Mouse (Mus musculus) kidney, postnatal 36 days (tissue): ENCODE measurements around the gene Cdk5.

Source experiments
- DNase-seq, 2 experiments: peaks; one replicate each; pipeline ENCODE4 v3.0.0; 2021 to 2022; ENCODE audit warnings: mixed read lengths in 2 of 2

The Cdk5 gene

DNA sequence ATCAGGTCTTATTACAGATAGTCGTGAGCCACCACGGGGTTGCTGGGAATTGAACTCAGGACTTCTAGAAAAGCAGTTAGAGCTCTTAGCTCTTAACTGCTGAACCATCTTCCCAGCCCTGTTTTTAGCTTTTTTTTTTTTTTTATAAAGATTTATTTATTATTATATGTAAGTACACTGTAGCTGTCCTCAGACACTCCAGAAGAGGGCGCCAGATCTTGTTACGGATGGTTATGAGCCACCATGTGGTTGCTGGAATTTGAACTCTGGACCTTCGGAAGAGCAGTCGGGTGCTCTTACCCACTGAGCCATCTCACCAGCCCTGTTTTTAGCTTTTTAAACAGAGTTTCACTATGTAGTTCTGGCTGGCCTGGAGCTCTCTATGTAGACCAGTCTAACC is 27.1 kb downstream of the Cdk5 start:
- DNase-seq, result peak in 1 of 2 experiments; percentile 25

DNA sequence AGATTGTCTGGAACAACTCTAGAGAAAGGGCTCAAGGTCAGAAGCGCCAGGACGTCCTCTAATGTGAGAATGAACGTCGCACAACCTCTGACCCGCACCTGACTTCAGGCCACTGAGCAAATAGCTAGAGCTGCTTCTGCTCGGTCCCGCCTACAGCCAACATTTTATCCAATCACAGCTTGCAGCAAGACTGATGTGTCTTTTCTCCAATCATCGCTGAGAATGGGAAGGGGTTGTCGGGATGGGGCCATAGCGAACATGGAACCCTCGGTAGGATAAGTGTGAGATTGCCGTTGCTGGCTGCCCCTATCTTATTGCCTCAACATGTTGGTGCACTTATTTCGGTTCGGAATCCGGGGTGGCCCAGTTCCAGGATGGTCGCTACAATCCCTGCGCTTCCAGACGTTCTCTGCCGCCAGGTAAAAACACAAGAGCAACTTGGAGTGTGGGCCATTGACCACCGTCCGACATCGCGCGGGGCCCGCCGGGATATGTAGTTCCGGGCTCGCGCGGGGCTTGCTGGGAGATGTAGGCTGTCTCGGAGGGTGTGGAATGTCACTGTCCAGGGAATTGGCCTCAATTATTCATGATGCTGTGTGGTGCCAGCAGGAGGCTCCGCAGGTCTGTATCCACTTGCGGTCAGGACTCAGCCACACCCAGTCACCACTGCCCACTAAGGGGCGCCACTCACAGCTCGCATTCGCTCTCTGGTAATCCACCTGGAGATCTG is 29.0 kb downstream of the Cdk5 start:
- DNase-seq, result peak; percentile 97 to 98

DNA sequence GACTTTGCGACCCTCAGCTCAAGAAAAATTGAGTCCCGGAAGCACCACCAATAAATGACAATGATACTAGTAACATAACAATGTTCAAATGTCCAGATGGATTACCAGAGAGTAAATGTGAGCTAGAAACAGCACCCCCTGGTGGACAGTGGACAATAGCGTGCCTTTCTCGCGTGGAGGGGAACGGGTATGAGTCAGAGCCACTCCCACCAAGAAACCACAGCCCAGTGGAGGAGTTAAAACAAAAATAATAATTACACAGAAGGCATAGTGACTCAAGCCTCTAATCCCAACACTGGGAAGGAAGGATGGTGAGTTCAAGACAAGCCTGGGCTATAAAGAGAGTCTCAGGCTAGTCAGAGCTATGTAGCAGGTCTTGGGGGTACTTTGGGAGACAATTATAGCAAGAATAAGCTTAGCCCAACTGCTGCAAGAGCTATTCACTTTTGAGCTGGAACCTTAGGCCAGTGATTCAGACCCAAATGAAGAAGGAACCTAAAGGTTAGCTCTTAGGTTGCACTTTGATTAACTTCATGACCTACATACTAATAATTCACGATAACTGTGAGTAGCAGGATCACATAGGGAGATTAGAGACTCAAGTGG is 29.8 kb downstream of the Cdk5 start, which contains the start of gene Abcb8:
Gene Abcb8 (plus strand): TSS at position 272 of the 606 bp plus-strand sequence.
- DNase-seq, result peak; percentile 85 to 92

DNA sequence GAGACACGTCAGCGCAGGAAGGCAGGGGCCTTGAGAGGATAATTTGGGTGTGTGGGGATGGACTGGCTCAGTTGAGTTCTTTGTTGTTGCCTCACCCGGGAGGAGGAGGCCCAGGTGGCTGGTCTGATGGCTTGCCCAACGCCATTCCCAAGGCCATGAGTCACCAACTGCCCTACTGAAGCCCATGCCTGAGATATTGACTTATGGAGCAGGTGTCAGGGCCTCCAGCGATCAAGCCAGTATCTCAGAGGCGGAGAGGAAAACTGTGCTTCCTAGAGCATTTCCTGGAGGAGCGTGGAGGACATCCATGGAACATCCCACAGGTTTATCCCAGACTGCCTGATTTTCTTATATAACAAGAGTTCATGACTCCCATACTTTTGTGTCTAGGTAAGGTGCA is 30.6 kb downstream of the Cdk5 start:
- DNase-seq, result no peak

DNA sequence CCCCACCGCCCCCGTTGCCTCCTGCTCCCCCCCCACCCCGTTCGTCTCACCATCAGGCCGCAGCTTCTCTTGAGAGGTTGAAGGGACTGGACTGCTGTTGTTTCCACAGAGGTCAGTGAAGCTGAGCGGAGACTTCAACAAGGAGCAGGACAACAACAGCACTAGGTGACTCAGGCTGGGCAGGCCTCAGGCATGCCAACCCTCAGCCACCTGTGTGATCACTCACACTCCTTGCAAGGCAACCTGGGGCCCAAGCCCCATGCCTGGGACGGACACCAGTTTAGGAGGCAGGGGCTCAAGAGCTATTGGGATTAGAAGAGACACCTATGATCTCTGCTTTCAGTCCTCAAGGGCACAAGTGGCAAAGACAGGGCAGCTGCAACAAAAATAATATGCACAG is 31.5 kb downstream of the Cdk5 start, which contains the start of gene Atg9b:
Gene Atg9b (minus strand): TSS at position 280 of the 400 bp plus-strand sequence.
- DNase-seq, result no peak

DNA sequence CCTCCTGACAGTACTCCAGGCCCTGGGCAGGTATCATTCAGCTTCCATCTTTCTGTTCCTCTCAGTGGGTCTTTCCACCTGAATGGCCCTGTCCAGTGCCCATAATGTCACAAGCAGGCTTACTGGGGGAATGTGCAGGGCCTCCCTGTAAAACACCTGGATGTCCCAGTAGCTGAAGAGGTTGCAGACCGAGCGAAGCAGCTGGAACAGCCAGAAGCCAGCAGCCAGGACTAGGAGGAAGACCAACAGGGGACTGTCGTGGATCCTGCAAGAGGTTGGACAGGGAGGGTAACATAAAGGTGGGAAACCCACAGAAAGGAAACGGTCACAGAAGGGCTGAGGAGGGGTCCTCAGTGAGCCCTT is 33.7 kb downstream of the Cdk5 start:
- DNase-seq, result no peak

DNA sequence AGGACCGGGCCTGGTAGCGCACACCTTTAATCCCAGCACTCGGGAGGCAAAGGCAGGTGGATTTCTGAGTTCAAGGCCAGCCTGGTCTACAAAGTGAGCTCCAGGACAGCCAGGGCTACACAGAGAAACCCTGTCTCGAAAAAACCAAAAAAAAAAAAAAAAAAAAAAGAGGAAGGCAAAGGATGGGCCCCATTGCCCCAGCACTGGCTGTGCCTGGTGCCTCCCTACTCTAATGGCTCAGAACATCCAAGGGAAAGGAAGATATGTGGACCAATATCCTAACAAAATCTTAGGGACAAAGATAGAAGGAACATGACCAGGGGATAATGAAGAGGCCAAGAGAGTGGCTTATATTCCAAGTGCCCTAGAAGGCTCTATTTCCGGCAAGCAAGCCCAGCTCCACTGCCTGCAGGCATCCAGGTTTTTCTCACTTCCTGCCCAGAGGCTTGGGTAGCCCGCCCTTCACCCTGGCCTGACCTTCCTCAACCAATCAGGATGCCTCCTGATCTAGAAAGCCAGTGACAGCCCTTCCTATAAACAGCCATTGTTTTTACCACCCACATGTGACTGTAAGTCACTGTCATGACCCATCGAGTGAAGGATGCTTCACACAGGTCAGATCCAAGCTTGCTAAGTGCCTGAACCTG is 34.2 kb downstream of the Cdk5 start:
- DNase-seq, result peak; percentile 43 to 46

DNA sequence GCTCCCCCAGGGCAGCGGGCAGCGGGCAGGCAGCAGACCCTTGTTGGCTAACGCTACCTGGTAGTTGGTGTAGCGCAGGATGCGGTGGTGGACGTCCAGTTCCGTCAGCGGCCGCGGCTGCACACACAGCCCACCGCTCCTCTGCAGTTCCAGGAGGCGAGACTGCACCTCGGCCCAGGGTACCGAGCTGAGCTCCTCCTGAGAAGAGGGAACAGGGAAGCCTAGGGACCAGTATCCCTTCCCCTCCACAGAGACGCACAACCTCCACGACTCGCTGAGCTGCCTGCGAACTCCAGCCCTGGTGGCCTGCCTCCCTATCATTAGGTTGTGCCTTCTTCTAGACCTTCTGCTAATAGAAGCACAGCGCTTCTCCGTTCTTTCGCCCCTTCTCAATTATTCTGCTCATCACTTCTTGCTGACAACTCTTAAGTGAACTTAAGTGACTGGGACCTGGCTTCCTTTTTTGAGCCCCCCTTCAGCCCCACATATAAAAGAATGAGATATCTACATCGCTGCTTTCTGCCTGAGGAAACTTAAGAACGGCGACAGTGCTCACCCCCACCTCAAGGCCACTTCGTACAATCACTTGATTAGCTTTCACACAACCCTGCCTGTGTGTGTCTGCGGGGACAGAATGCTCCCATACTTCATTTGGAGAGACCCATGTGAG is 34.9 kb downstream of the Cdk5 start:
- DNase-seq, result no peak

DNA sequence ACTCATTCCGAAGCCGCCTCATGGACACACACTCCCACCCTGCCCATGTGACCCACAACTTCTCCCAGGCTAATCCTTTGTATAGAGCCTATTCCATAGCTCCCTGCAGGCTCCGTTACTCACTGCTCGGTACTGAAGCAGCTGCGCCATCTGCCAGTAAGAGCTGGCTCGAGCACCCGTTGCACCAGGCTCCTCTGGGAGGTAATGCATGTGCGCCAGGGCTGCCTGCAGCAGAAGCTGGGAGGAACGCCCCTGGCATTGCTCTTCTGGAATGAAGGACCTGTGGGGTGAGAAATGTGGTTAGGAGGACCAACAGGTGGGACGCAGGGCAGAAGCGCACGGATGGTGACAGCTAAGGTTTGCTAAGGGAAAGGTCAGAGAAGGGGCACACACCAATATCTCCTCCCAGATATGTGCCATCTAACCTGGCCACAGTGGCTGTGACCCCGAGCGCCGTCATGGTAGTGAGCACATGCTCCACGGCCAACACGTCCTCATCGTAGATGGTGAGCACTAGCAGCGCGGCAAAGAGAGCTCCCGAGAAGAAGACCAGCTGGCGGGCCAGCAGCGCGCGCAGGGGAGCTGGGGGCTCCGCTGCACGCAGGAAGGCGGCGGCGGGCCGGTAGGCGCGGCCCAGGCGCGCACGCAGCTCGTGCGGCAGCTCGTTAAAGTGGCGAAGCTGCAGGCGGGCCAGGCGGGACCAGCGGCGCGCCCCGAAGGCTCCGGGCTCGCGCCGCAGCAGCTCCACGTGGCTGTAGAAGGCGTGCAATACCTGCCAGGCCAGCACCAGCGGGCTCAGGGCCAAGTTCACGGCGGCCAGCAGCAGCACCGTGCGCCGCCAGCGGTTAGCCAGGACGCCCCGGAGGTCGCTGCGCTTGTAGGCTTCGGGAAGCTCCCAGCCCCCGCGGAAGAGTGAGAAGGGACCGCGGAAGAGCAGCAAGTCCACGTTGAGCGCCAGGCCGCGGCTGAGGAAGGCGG is 35.8 kb downstream of the Cdk5 start:
- DNase-seq, result peak; percentile 86 to 93

DNA sequence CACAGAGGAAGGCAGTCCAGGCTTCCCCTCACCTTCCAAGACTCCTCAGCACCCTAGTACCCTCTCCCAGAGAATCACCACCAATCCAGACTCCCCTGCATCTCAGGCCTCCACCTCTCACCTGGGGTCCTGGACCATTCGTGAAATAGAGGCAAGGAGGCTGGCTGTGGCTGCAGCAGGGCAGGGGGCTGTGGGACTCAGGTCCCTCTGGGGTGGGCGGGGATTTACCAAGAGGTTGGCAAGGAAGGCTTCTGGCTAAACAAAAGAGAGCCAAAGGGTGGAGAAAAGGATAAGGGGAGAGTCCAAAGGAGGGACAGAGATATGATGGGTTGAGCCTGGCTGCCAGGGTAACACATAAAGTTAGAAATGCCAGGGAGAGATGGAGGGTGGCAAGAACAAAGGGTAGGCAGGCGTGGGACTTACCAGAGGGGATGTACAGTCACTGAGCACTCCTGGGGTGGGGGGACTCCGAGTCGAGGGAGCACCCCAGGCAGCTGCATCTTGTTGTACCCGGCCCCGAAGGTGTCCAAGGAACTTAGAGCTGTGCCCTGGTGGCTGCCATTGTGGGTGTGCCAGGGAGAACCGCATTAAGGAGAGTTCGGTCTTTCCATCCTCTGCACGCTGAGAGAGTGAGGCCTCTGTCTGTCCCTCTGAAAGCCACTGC is 37.3 kb downstream of the Cdk5 start:
- no peak for DNase-seq

DNA sequence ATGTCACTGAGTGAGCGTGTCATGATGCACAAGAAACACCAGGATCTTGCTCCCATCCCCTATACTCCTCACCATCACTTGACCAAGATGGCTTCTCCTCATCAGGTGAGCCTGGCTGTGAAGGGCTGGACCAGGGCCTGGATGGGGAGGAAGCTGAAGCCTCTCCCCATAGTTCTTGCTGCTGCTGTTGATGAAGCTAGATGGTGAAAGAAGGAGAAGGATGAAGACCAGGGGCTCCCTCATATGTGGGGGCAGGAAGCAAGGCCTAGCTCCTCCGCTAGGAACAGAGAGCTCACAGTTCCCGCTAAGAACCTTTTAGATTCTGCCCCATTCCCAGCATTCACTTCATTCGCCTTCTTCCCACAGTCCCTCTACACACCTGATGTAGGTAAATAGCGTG is 38.0 kb downstream of the Cdk5 start:
- DNase-seq, result no peak

DNA sequence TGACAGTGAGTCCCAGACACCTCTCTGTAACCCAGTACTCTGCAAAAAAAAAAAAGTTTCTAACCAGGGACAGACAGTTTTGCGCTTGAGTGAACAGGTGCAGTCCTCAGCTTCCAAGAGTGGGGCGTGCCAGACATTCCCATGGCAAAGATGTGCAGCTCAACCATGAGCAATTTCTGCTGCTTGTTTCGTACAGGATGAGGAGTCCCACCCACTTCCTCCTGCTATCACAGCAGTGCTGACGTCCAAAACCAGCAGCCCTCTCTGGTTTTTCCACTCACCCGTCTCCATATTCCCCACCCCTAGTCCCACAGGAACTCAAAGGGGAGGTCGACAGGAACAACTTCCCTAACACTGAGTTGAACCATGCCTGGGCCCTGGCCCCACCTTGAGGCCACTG is 38.9 kb downstream of the Cdk5 start:
- peak; percentile 67 to 77 for DNase-seq

DNA sequence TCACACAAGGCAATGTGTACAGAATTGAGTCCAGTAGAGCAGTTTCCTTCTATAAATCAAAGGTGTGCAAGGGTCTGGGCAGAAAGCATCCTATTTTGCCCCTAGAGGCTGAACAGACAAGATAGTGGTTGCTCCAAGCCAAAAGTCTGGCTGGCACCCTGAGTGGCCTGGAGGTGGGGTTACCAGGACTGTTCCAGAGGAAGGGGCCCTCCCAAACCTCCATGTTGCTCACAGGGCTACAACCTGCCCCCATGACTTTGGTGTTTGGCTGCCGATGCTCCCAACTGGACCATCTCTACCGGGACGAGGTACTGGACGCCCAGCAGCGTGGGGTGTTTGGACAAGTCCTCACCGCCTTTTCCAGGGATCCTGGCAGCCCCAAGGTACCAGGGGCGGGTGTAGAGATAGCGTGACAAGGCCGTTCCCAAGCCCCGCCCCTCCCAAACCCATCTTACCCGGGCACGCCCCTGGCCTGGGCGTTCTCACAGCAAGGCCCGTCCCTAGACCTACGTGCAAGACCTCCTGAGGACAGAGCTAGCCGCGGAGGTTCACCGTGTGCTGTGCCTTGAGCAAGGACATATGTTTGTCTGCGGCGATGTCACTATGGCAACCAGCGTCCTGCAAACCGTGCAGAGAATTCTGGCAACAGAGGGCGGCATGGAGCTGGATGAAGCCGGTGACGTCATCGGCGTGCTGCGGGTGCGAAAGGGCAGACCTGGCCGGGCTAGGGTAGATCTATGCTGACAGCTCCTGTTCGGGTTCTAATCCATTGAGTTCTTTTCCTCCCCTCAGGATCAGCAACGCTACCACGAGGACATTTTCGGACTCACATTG is 40.1 kb downstream of the Cdk5 start:
- peak; percentile 91 to 93 for DNase-seq

DNA sequence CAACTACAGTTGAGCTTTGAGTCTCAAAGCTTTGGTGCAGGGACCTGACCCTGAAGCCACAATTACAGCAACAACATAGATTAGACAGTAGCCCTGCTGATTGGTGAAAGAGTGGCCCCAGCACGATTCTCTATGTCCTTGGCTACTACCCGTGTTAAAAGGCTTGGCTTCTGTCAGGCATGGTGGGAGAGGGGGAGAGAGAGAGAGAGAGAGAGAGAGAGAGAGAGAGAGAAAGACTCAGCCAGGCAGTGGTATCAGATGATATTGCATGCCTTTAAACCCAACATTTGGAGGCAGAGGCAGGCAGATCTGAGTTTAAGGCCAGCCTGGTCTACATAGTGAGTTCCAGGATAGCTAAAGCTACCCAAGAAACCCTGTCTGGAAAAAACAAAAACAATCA is 41.3 kb downstream of the Cdk5 start:
- no peak for DNase-seq

DNA sequence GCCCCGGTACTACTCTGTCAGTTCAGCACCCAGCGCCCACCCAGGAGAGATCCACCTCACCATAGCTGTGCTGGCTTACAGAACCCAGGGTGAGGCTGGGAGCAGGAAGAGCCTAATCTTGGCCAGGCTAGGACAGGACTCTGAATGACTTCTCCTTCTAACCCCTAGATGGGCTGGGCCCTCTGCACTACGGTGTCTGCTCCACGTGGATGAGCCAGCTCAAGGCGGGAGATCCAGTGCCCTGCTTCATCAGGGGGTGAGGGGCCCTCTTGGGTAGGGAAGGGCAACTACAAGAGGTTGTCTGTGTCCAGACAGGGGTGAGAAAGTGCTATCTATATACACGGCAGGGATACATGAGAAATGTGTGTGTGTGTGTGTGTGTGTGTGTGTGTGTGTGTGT is 41.8 kb downstream of the Cdk5 start:
- no peak for DNase-seq

DNA sequence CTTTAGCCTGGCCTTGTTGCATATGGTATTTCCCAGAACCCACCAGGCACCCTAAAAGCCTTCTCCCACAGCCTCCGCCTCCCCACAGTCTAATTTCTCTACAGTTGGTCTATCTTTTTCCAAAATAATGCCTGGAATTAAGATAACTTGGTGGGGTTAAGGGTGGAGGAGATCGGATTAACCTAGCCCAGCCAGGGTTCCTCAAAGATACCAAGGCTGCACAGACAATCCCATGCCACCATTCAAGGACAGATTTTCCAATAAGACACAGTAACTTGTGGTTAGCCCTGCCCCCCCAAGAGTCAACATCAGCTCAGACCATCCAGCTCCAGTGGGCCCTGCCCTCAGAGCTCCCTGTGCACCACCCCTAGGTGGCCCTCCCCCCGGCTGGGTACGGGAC is 42.8 kb downstream of the Cdk5 start:
- DNase-seq, result no peak

DNA sequence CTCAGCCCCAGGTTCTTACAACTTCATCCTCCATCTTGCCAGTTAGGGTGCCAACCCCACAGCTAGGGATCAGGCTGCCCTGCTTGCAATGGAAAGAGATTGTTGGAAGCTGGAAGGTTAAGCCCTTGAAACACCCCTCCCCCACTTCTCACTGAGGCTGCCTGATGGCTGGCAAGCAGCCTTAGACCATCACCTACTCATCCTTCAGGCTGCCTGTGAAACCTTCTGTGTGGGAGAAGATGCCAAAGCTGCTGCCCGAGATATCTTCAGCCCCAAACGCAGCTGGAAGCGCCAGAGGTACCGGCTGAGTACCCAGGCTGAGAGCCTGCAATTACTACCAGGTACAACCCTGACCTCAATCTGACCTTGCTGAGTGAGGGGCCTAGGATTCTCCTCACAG is 43.8 kb downstream of the Cdk5 start:
- no peak for DNase-seq

DNA sequence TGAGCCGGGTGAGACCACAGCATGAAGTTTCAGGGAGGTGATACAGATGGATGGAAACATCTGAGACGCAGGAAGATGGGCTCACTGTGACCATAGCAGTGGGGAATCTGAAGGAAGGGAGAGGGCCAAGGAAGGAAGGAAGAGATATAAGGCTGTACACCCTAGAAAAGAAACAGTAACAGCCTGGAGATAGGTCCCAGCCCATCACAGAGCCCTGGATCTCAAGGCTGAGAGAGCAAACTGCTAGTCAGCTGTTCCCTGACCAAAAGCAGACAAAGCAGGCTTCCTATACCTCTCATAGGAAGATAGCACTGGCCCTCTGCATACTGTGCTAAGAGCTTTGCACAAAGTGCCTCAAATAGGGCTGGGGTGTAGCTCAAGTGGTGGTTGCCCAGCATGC is 44.6 kb downstream of the Cdk5 start:
- DNase-seq, result no peak

DNA sequence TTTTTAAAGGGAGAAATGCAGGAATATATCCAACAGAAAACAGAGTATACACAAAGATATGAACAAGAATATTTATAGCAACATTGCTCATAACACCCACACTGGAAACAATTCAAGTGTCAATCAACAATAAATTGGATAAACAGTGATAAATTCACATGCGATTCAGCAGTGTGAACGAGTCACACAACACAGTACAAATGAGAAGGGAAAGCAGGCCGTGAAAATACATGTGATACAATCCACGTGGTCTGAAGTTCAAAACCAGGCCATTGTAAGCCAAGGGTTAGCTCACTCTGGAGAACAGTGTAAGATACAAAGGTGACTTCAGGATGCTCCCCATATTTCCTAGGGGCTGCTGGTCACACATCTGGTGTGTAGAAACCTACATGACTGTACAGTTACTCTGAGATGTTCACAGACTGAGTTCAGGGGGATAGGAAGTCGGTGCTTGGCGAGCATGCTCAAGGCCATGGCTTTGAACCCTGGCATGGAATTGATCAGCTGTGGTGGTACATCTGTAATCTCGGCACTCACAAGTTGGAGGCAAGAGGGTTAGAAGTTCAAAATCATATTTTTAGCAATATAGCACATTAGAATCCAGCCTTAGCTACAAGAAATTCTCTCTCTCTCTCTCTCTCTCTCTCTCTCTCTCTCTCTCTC is 48.5 kb downstream of the Cdk5 start:
- no peak for DNase-seq

DNA sequence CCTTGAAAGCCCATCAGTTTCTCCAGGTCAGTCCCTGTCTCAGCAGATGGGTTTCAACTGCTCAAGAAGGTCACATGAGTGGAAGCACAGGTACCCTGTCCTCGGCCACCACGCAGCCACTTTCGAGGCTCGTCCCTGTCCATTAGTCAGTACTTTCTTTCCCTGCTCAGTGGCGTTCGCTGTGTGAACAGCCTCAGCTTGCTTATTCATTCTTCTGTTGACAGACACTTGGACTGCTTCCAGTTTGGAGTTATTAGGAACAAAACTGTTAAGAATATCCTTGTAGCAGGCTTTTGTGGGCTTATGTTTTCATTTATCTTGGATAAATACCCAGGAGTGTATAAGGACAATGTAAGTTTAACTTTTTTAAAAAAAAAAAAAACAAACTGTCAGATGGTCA is 49.1 kb downstream of the Cdk5 start:
- DNase-seq, result no peak
